Mouse (Mus musculus): ENCODE results near the gene Ppp2r5e.
"Not testable (repeated sequence)": the region's sequence is repeated elsewhere in the genome, so short reads cannot be mapped to it uniquely, and the experiment has no call there.

Ppp2r5e gene

DNA sequence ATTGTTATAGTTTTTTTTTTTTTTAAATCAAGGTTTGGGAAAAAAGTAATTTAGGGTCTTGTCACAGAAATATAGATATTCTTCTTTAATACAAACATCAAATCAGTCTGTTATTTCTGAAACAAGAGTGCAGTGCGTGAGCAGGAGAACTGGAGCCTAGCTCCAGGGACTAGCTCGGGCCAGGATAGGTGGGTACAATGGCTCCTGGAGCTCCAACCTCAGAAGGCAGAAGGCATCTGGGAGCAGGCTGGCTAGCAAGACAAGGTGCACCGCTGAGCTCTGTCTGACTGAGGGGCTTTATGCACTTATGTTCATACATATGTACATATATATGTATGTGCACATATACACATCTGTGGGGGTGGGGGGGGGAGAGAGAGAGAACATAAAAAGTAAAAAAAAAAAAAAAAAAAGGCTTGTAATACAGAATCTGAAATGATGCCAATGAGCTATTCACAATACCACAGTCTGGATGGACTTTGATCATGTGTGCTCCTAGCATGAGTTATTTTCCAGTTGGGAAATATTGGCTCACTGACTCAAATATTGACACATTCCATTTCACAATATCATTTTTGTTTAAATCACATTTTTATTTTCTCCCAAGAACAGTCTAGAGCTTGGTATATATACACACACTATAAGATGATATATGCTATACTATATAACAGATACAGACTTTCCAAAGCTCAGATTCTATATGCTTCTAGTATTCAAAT lies 109.3 kb downstream of the Ppp2r5e start:
- DNase-seq (ENCODE audit: low read depth): no peak

DNA sequence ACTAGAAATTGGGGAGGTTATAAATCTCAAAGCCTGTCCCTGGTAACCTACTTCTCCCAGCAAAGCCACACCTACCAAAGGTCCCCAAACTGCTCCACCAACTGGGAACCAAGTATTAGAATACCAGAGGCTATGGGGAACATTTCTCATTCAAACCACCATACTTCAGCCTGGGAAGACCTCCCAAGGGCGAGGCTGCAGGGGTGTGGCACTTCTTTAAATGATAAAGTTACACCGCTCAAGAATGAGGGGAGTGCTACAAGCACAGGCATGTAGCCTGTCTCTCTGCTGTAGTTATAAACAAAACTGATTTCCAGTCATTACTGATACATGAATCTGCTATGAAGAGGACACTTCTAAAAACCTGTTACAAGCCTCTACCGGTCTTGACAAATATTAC lies 113.3 kb downstream of the Ppp2r5e start:
- DNase-seq (ENCODE audit: low read depth): no peak

GRCm38 (mm10) chr12:75482015-75482414 lies 114.0 kb downstream of the Ppp2r5e start:
- no peak for DNase-seq (ENCODE audit: low read depth)

GRCm38 (mm10) chr12:75480031-75480430 lies 116.0 kb downstream of the Ppp2r5e start:
- no peak for DNase-seq (ENCODE audit: low read depth)

- DNase-seq (ENCODE audit: low read depth): no peak
These were observed 116.6 kb downstream of the Ppp2r5e start for GRCm38 (mm10) chr12:75479375-75479898.

GRCm38 (mm10) chr12:75478596-75478995 lies 117.4 kb downstream of the Ppp2r5e start:
- peak; percentile 24 for DNase-seq (ENCODE audit: low read depth)

DNA sequence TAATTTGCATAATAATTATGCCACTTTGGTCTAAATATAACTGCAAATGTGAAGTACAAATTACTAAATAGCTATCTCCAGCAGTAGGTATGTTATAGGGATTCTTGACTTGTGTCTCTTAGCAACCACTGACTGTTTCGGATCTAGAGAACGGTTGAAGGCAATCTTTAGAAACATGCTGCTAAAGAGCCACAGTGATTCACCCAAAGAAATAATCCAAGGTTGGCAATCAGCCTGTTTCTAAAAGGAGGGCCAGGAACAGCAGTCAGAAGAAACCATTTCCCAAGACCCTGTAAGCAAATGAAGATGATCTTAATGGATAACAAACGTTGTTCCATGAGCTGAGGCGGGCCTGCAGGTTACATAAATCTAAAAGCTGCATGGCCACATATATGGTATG lies 117.9 kb downstream of the Ppp2r5e start:
- peak; percentile 40 for DNase-seq (ENCODE audit: low read depth)

DNA sequence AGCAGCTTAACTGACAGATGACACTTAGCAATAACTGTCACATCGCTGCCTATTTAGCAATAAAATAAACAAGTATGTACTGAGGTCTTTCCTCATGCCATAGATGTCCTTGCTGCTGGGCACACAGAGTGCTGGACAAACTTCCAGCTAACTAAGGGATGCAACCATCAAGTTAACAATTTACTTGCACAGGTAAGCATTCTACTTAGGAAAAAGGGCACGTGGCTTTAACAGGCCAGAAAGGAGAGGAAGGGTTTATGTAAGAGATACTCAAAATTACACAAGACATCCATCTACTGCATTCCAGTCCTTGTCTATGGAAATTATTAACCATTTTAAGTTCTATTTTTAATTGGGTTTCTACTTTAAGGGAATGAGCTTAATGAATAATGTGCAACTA lies 123.0 kb downstream of the Ppp2r5e start:
- no peak for DNase-seq (ENCODE audit: low read depth)

DNA sequence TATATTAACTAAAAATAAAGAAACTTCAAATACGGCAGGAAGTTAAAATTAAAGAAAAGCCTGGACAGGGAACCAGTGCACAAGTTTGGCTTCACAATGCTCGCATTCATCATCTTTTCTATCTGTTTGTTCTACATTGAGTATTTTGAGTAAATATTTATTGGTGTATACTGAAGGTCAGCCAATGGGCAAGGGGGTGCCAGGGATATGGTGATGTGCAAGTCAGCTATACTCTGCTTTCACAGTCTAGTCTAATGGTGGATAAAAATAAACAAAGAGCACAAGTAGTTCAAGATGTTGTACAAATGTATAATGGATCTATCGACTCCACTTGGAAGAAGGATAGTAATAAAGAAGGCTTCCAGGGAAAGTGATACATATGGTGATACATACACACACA lies 123.9 kb downstream of the Ppp2r5e start:
- DNase-seq (ENCODE audit: low read depth): no peak

GRCm38 (mm10) chr12:75467814-75468213 lies 128.2 kb downstream of the Ppp2r5e start:
- no peak for DNase-seq (ENCODE audit: low read depth)

DNA sequence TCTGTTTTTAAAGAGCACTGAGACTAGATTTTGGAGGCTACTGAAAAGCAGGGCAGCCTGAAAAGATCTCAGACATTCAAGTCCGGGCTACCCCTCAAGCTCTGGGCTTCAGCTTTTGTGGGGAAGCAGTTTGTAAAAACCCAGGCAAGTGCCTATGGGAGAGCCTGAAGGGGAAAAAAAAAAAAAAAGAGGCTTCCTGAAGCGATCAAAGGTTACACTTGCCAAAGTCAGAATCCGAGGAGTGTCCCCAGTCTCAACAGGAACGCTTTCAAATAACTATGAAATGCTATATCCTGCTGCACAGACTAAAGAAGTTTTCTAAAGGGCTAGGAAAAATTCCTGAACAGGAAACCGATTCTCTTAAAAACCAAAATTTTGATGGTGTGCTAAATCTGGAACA lies 128.9 kb downstream of the Ppp2r5e start:
- no peak for DNase-seq (ENCODE audit: low read depth)

GRCm38 (mm10) chr12:75466206-75466605 lies 129.8 kb downstream of the Ppp2r5e start:
- no peak for DNase-seq (ENCODE audit: low read depth)

- no peak for DNase-seq (ENCODE audit: low read depth)
These were observed 131.9 kb downstream of the Ppp2r5e start for GRCm38 (mm10) chr12:75464016-75464769.

DNA sequence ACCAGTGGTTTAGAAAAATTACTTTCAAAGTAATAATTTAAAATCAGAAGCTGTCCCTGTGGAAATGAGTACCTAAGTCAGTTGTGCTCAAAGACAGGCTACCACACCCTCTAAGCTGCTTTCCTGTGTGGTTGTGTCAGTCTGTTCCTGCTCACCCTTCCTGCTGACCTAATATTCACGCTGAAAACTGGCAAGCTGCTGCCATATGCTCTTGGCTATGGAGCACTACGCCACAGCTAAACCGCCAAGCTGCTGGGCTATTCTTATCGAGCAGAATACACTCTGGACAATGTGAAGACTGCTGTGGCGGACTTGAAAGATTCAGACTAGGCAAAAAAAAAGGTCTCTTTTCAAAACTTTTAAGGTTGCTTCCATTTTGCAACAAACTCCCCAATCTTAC lies 135.5 kb downstream of the Ppp2r5e start:
- DNase-seq (ENCODE audit: low read depth): no peak

DNA sequence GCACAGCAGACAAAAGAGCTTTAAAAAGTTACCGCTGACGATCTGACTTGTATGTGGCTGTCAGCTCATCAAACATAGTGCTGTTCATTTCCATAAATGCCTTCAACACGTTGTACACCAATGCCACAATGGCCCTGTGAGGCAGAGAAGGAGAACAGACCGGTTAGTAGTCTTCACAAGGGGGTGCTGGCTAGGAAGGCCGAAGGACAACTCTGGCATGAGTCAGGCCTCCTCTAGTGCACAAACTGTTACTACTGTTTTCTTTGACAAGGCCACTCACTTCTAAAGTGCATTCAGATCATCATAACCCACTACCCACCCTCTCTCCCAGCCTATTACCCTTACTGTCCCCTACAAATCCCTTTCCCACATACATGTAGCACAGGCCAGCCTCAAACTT lies 136.4 kb downstream of the Ppp2r5e start:
- DNase-seq (ENCODE audit: low read depth): no peak

- DNase-seq (ENCODE audit: low read depth): no peak
These were observed 142.6 kb downstream of the Ppp2r5e start for GRCm38 (mm10) chr12:75453441-75453840.

GRCm38 (mm10) chr12:75453027-75453426 lies 143.0 kb downstream of the Ppp2r5e start:
- DNase-seq (ENCODE audit: low read depth): no peak

DNA sequence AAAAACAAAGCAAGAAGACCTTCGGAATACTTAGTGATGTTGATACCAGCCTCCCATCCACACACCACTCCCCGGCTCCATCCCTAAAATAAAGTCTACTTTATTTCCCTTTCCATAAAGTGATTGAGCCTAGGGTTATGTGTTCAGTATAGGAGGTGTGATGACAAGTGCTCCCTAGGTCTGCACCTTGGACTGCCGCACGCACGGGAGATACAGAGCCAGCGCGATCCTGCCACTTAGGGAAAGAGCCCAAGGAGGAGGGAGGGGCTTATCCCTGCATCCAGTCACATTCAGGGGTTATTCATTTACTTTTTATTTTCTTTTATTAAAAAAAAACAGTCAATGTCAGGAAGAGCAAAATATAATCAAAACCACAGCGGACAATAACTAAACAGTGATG lies 145.5 kb downstream of the Ppp2r5e start:
- no peak for DNase-seq (ENCODE audit: low read depth)

GRCm38 (mm10) chr12:75450011-75450410 lies 146.0 kb downstream of the Ppp2r5e start:
- DNase-seq (ENCODE audit: low read depth): no peak

- no peak for DNase-seq (ENCODE audit: low read depth)
These were observed 146.5 kb downstream of the Ppp2r5e start for GRCm38 (mm10) chr12:75449475-75449966.

GRCm38 (mm10) chr12:75448921-75449320 lies 147.1 kb downstream of the Ppp2r5e start:
- DNase-seq (ENCODE audit: low read depth): no peak

- no peak for DNase-seq (ENCODE audit: low read depth)
These were observed 149.8 kb downstream of the Ppp2r5e start for GRCm38 (mm10) chr12:75446245-75446644.

DNA sequence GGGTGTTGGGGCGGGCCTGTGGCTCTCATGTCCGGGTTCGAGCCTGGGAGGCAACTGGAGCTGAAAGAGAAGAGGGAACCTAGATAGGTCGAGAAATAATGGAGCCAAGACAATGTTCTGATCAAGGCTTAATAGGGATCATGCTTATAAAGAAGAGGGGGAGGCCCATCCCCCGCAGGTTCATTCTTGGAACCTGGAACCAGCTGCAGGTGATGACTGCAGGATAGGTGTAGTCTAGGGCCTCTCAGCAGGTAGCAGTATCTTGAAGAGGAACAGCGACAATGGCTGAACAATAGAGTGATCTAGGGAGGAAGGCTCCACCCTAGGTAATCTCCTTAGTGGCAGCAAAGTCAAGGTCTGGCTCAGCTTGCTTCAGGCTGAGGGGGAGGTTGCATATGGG lies 163.6 kb downstream of the Ppp2r5e start:
- not testable (repeated sequence) for DNase-seq (ENCODE audit: low read depth)
